8 mouse cellular contexts compared by ENCODE assay signal in the genomic region with DNA sequence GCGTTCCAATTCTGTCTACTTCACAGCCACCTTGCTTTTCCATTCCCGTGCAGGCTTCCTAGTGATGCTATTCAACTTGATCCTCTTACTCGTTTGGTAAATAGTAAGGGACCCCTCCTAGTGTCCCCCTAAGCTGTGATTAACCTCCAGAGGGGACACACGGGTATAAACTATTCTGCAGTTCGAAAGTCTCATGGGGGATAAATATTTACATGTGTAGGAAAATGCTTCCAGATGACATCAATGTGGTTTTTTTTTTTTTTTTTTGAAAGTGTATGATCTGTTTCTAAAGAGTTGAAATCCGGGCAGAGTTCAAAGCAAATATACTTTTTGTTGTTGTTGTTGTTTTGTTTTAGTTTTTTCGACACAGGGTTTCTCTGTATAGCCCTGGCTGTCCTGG. TPM values are rescaled to one million over a fixed set of nuclear protein-coding genes. Genes with fewer than 3 reads are reported as not detected.
DNase-seq lines count a peak whose midpoint lies in the region; ATAC-seq and TF ChIP-seq lines count a peak whose summit lies in the region.

No protein-coding gene starts in this region.

- no peaks in the 10 kb centered on the region for H3K27me3 ChIP-seq in kidney, embryonic 14.5 days (ENCODE audit: control insufficient read depth, insufficient read depth, low read length)
- H3K27me3 ChIP-seq in embryonic facial prominence, embryonic 14.5 days (replicated peaks; ENCODE audit: control insufficient read depth, insufficient read depth, low read length): no peaks in the 10 kb centered on the region
- H3K27me3 ChIP-seq in intestine, postnatal 0 days (replicated peaks; ENCODE audit: control insufficient read depth, insufficient read depth, low read length): no peaks in the 10 kb centered on the region

- intact Hi-C loops in left cerebral cortex, postnatal 4 days (cut with DNase I): loop anchor here (5.0 kb wide), 2 partner anchors 34 to 94 kb away; no protein-coding TSS in a partner anchor

- no peak overlapping the region for H3K4me3 ChIP-seq in kidney, embryonic 14.5 days (ENCODE audit: low read length)
- H3K4me3 ChIP-seq in embryonic facial prominence, embryonic 14.5 days (ENCODE audit: low read depth, low read length): peak overlapping the region; percentile 39
- H3K4me3 ChIP-seq in intestine, postnatal 0 days (ENCODE audit: low read depth, low read length): peak overlapping the region; percentile 41; the same call in 1 of the 2 replicates

- TF ChIP-seq CTCF in intestine, postnatal 0 days (IDR thresholded peaks at IDR 0.05; ENCODE audit: low read depth): no peak

- peak overlapping the region; percentile 61; the same call in 1 of the 2 replicates for H3K4me2 ChIP-seq in kidney, embryonic 14.5 days (replicated peaks; ENCODE audit: low read depth, low read length)
- H3K4me2 ChIP-seq in embryonic facial prominence, embryonic 14.5 days (ENCODE audit: low read depth, low read length): peak overlapping the region; percentile 65
- peak overlapping the region; percentile 73 for H3K4me2 ChIP-seq in intestine, postnatal 0 days (replicated peaks; ENCODE audit: low read depth)

- ATAC-seq in kidney, embryonic 14.5 days (ENCODE audit: low FRiP score, low TSS enrichment): no peak
- ATAC-seq in embryonic facial prominence, embryonic 14.5 days (ENCODE audit: low read depth): no peak
- no peak for ATAC-seq in intestine, postnatal 0 days
- ATAC-seq in megakaryocyte progenitor cell, adult 5-6 weeks (replicated peaks; ENCODE audit: poor library complexity): no peak

- WGBS in kidney, embryonic 14.5 days: 73% methylated on average over 7 of the region's 7 CpGs
- 25% methylated on average over 7 of the region's 7 CpGs for WGBS in embryonic facial prominence, embryonic 14.5 days
- WGBS in intestine, postnatal 0 days: 52% methylated on average over 7 of the region's 7 CpGs

- H3K4me1 ChIP-seq in kidney, embryonic 14.5 days (ENCODE audit: control insufficient read depth, insufficient read depth, low read length): peaks cover 42% of the 10 kb centered on the region
- peaks cover 41% of the 10 kb centered on the region for H3K4me1 ChIP-seq in embryonic facial prominence, embryonic 14.5 days (ENCODE audit: control insufficient read depth, insufficient read depth, low read length)
- H3K4me1 ChIP-seq in intestine, postnatal 0 days (replicated peaks; ENCODE audit: control insufficient read depth, insufficient read depth, low read length): no peaks in the 10 kb centered on the region; the same call in 1 of the 2 replicates

- DNase-seq in kidney, adult 18-20 months: no peak
- DNase-seq in embryonic facial prominence, embryonic 14.5 days (ENCODE audit: low spot score): peak; percentile 26
- DNase-seq in neural tube, embryonic 10.5 days (ENCODE audit: extremely low spot score, low spot score): peak; percentile 39
- no peak for DNase-seq in adrenal gland, postnatal 14 days
- DNase-seq in left cerebral cortex, postnatal 4 days: no peak

- no peaks in the 10 kb centered on the region for H3K36me3 ChIP-seq in kidney, embryonic 14.5 days (ENCODE audit: control insufficient read depth, insufficient read depth, low read length)
- no peaks in the 10 kb centered on the region for H3K36me3 ChIP-seq in embryonic facial prominence, embryonic 14.5 days (ENCODE audit: control insufficient read depth, insufficient read depth, low read length)
- H3K36me3 ChIP-seq in intestine, postnatal 0 days (ENCODE audit: control insufficient read depth, insufficient read depth): no peaks in the 10 kb centered on the region

- H3K9me3 ChIP-seq in kidney, embryonic 14.5 days (ENCODE audit: control insufficient read depth, low read length): no peaks in the 10 kb centered on the region
- H3K9me3 ChIP-seq in embryonic facial prominence, embryonic 14.5 days (ENCODE audit: control insufficient read depth, low read length): no peaks in the 10 kb centered on the region
- H3K9me3 ChIP-seq in intestine, postnatal 0 days (ENCODE audit: control insufficient read depth): no peaks in the 10 kb centered on the region

- H3K9ac ChIP-seq in kidney, embryonic 14.5 days (ENCODE audit: low read depth, low read length): no peak overlapping the region
- no peak overlapping the region; the same call in 1 of the 2 replicates for H3K9ac ChIP-seq in embryonic facial prominence, embryonic 14.5 days (ENCODE audit: low read depth, low read length)
- H3K9ac ChIP-seq in intestine, postnatal 0 days (ENCODE audit: low read depth, low read length): no peak overlapping the region

- peak overlapping the region; percentile 64 for H3K27ac ChIP-seq in kidney, embryonic 14.5 days (ENCODE audit: low read depth, low read length)
- H3K27ac ChIP-seq in embryonic facial prominence, embryonic 14.5 days (replicated peaks; ENCODE audit: low read depth, low read length): peak overlapping the region; percentile 71
- H3K27ac ChIP-seq in intestine, postnatal 0 days (ENCODE audit: low read depth, low read length): peak overlapping the region; percentile 70; the same call in 1 of the 2 replicates

RNA-seq across cellular contexts. Expression of a gene that starts 29.8 kb away (rescaled TPM):
- 8.9 and 13.5 TPM in 2 replicates for polyA plus RNA-seq in kidney, embryonic 14.5 days (2014; fragmentation: Nextera tagmentation; extraction: Ambion mirVana)
- 23.6 and 27.0 TPM in 2 replicates for polyA plus RNA-seq in embryonic facial prominence, embryonic 14.5 days (2014; fragmentation: Nextera tagmentation; extraction: Ambion mirVana)
- 16.7 and 18.1 TPM in 2 replicates for polyA plus RNA-seq in intestine, postnatal 0 days (2015; fragmentation: Nextera tagmentation; extraction: Ambion mirVana)
- total RNA-seq in megakaryocyte progenitor cell, adult 5-6 weeks (2015): 23.3 and 24.7 TPM in 2 replicates
- total RNA-seq in megakaryocyte progenitor cell, adult 5-6 weeks (2017): 18.2 and 20.0 TPM in 2 replicates
- total RNA-seq in adrenal gland, postnatal 14 days (2021): 40.1 and 41.1 TPM in 2 replicates
- 10 to 100 TPM; 17.4 to 22.9 TPM for total RNA-seq in left cerebral cortex, postnatal 4 days (2021)

Comparison
In these comparisons a context has a peak if more than half of its experiments do, and no peak if none do; other contexts are left out.
1. DNase-seq: peak in embryonic facial prominence, embryonic 14.5 days (single experiment) and neural tube, embryonic 10.5 days (single experiment); none in kidney, adult 18-20 months (single experiment), adrenal gland, postnatal 14 days (single experiment) and left cerebral cortex, postnatal 4 days (single experiment).
2. Peak in every context shown above with its lines, with median percentiles within 50 percentile points of each other: H3K27ac ChIP-seq and H3K4me2 ChIP-seq.